Mouse (Mus musculus): Measurements from ENCODE around the gene Zfp689.

GRCm38 (mm10) chr7:127485416-127485815, 36.5 kb upstream of the Zfp689 start:
- TF ChIP-seq CTCF (IDR thresholded peaks at IDR 0.05; ENCODE audit: low read depth, low read length) (no peak), POLR2A (IDR thresholded peaks at IDR 0.05; ENCODE audit: borderline replicate concordance, low read depth, low read length) (no peak)
